Mouse (Mus musculus) spleen, adult 2 months (tissue): ENCODE data around the gene Hist1h2ah. TPM values are rescaled to one million over a fixed set of nuclear protein-coding genes. Genes with fewer than 3 reads are reported as not detected.

Experiments used
- DNase-seq, 2 experiments: peaks; one replicate each; pipeline versions ENCODE4 v3.0.0 to v3.0.0-alpha.2; 2012 to 2021; ENCODE audit warnings: low spot score in 2 of 2, low read depth in 1 of 2
- H3K27ac ChIP-seq: fragments of 200-500 bp; 2 replicates; pipeline ENCODE4 v1.5.1; 2012; ENCODE audit warnings: low read length, inconsistent platforms; ENCODE audit not compliant: insufficient read depth
- H3K27me3 ChIP-seq: fragments of 200-500 bp; 2 replicates; pipeline ENCODE4 v1.6.1; 2012; ENCODE audit warnings: mild to moderate bottlenecking, moderate library complexity, low read length, inconsistent platforms; ENCODE audit not compliant: control insufficient read depth, insufficient read depth
- H3K36me3 ChIP-seq: fragments of 200-500 bp; 2 replicates; pipeline ENCODE4 v1.6.1; 2012; ENCODE audit warnings: mild to moderate bottlenecking, low read length, inconsistent platforms; ENCODE audit not compliant: control insufficient read depth, insufficient read depth
- H3K4me1 ChIP-seq: fragments of 200-500 bp; 2 replicates; pipeline ENCODE4 v1.6.1; 2011; ENCODE audit warnings: inconsistent platforms; ENCODE audit not compliant: control insufficient read depth, insufficient read depth, insufficient read length
- H3K4me3 ChIP-seq: fragments of 200-500 bp; 2 replicates; pipeline ENCODE4 v1.5.1; 2011; ENCODE audit warnings: mild to moderate bottlenecking, inconsistent platforms; ENCODE audit not compliant: insufficient read depth, insufficient read length; ENCODE audit errors: extremely low read depth
- CTCF ChIP-seq: fragments of 200-500 bp; IDR thresholded peaks from 2 replicates; pipeline ENCODE4 v1.5.1; 2011; ENCODE audit warnings: mild to moderate bottlenecking, inconsistent platforms; ENCODE audit not compliant: insufficient read depth, insufficient read length, insufficient replicate concordance; ENCODE audit errors: extremely low read depth
- POLR2A ChIP-seq: fragments of 200-500 bp; IDR thresholded peaks from 2 replicates; pipeline ENCODE4 v1.6.1; 2011; ENCODE audit warnings: low read depth, low read length, inconsistent platforms
- WGBS: fragments of 180-500 bp; shearing (Covaris S2); methylation state at CpG from one replicate; pipeline ENCODE4 v1.1.7; 2018; 5-methylcytosine and 5-hydroxymethylcytosine counted together
- polyA plus RNA-seq: library from polyadenylated mRNA; depleted of rRNA; stranded (reverse); fragments of >200 nt; gene quantifications from 2 replicates; pipeline ENCODE4 v1.2.3, GENCODE M21; 2012

The Hist1h2ah gene
- polyA plus RNA-seq, 1 experiment: 51.3 TPM

DNA sequence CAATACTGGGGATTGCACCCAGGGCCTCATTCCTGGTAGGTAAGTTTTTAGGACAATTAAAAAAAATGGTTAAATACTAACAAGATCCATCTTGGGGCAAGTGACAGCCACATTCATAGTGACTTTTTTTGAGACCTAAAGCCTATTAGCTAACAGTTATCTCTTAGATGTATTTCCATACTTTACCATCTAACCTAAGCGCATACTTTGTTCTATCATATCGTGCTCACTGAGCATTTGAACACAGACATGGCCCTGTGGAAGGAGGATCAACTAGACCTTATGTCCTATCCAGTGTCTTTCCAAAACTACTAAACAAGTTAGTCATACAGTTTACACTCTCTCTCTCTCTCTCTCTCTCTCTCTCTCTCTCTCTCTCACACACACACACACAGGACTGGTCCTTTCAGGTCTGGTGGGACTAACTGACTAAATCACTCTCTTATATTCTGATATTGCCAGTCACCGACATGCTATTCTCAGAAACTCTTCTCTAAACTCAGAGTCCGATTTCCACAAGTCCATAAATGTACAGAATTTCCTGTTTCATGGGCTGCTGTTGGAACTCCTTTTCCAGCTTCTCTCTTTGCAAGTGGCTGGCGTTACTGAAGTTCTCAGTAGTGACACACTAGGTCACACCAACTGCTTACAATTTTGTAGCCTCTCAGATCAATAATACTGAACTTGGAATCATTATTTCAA lies 1.5 kb downstream of the Hist1h2ah start:
- H3K4me3 ChIP-seq: no peak overlapping the region
- no peaks in the 10 kb centered on the region for H3K36me3 ChIP-seq
- no peak for DNase-seq
- H3K27me3 ChIP-seq: no peaks in the 10 kb centered on the region
- 57% methylated on average over 5 of the region's 5 CpGs for WGBS
- H3K4me1 ChIP-seq: peaks cover 3% of the 10 kb centered on the region; the same call in 1 of the 2 replicates
- H3K27ac ChIP-seq: no peak overlapping the region
- TF ChIP-seq POLR2A (no peak), CTCF (no peak)

DNA sequence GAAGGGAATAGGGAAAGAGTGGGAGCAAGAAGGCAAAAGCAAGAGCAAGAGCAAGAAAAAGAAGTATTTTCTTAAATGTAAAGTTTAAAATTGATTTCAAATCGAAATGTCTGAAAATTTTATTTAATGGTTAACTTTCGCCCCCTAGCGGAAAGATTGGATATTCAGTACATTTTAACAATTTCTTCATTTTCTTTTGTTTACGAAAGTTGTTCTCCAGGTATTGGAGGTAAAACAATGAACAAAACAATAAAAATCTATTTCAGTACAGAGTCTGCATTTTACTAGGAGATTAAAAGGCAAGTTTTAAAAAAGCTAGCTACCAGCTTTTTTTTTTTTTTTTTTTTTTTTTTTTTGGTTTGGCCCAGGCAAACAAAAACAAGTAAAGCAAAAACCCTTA lies 4.9 kb downstream of the Hist1h2ah start:
- TF ChIP-seq POLR2A: no peak
- TF ChIP-seq CTCF: no peak
- DNase-seq: no peak
- peaks cover 6% of the 10 kb centered on the region for H3K4me1 ChIP-seq
- H3K4me3 ChIP-seq: no peak overlapping the region
- no peaks in the 10 kb centered on the region for H3K27me3 ChIP-seq
- 5% methylated on average over 4 of the region's 4 CpGs for WGBS
- no peaks in the 10 kb centered on the region for H3K36me3 ChIP-seq
- H3K27ac ChIP-seq: no peak overlapping the region

DNA sequence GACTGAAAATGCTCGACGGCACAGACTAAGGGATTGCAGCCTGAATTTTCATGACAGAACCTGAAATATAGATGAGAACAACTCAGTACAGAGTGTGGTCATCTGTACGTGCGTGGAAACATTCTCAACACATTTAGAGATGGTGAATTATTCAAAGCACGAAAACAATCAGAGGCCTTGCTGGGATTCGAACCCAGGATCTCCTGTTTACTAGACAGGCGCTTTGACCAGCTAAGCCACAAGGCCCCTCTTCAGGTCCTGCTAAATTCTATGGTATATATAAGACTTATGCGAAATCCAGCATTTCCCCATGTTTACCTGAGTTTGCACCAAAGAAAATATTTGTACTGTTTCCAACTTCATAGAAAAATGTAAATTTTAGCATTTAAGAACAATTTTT lies 5.4 kb downstream of the Hist1h2ah start:
- WGBS: 82% methylated on average over 8 of the region's 8 CpGs
- no peak overlapping the region for H3K4me3 ChIP-seq
- H3K27ac ChIP-seq: no peak overlapping the region
- no peaks in the 10 kb centered on the region for H3K36me3 ChIP-seq
- TF ChIP-seq CTCF (no peak), POLR2A (no peak)
- DNase-seq: no peak
- H3K4me1 ChIP-seq: peaks cover 4% of the 10 kb centered on the region
- H3K27me3 ChIP-seq: no peaks in the 10 kb centered on the region

DNA sequence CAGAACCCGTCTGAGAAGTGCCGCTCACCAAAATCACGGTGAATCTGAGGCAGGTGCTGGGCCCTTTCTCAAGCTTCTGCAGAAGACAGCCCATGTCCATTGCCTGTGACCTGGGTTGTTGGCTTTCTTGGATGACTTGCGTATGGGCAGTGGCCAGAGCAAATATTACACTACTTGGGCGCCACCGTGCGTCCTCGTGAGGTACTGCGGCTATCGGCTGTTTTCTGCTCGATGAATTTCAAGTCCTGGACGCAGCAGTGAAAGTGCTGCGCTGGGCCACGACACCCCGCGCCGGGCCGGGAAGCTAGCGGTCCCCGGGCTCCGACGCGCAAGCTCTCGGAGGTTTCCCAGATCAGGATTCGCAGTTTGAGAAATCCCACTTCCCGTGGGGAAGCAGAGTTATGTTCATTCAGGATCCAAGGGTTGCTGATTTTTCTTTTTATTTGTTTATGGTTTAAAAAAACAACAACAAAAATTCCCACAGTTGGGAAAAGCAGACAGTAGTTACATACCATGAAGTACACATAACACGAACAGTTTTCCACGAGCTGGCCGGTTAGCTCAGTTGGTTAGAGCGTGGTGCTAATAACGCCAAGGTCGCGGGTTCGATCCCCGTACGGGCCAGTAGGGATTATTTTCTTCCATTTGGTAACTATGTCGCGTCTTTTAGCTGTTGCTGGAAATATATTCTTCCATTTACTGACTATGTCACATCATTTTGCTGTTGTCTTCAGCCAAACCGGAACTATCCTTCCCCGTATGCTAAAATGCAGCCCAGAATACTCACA lies 6.5 kb downstream of the Hist1h2ah start:
- TF ChIP-seq CTCF: peak; percentile 89; the same call in 1 of the 2 replicates
- TF ChIP-seq POLR2A: no peak
- Histone ChIP-seq H3K4me1 (peaks cover 2% of the 10 kb centered on the region), H3K36me3 (no peaks in the 10 kb centered on the region), H3K27ac (peak overlapping the region; percentile 59; the same call in 1 of the 2 replicates), H3K4me3 (peak overlapping the region; percentile 63), H3K27me3 (no peaks in the 10 kb centered on the region)
- peak; percentile 81 to 88 for DNase-seq
- WGBS: 2% methylated on average over 40 of the region's 40 CpGs

DNA sequence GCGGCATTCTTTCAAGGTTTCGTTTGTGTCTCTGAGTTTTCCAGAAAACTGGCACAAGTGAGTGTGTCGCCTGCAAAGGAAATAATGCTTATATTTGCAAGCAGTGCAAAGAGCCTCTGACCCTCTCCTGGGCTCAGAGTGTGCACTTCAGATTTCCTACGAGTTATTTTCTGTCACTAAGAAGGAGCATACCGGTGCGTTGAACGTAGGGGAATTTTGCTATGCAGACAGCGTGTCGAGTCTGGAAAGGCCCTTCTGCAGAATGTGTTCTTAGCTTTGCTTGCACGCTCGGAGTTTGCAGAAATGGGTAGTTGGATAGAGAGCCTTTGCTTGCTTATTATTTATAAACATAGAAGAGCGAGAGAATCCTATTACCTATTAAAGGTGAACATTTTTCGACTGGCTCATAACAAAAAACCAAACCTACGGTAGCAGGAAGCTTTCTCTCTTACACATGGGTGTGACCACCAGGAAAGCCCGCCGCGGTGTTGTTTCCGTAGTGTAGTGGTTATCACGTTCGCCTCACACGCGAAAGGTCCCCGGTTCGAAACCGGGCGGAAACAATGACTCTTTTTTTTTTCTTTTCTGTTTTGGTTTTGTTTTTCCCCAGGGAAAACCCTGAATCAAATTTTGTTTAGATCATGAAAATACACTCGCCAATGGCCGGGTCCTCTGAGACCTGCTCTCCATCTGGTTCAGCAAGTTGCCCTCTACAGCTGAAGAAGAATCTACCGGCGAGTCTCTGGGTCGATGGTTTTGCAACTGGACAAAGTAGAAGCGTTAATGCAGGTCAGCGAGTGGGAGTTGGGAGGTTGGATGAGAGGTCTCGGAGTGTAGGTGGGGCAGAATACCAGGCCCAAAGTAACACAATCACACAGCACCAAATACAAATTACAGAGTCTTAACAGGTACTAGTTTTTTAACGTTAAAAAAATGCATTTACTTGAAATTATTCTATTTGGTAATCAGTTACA lies 9.0 kb downstream of the Hist1h2ah start:
- Histone ChIP-seq H3K27ac (0 out of 2 replicates have a peak overlapping the region, but pooled peaks have one; percentile 34), H3K4me3 (peak overlapping the region; percentile 57), H3K36me3 (no peaks in the 10 kb centered on the region), H3K27me3 (no peaks in the 10 kb centered on the region), H3K4me1 (peaks cover 2% of the 10 kb centered on the region)
- TF ChIP-seq CTCF (no peak), POLR2A (no peak)
- 5% methylated on average over 35 of the region's 35 CpGs for WGBS
- DNase-seq: peak; percentile 66 to 73

DNA sequence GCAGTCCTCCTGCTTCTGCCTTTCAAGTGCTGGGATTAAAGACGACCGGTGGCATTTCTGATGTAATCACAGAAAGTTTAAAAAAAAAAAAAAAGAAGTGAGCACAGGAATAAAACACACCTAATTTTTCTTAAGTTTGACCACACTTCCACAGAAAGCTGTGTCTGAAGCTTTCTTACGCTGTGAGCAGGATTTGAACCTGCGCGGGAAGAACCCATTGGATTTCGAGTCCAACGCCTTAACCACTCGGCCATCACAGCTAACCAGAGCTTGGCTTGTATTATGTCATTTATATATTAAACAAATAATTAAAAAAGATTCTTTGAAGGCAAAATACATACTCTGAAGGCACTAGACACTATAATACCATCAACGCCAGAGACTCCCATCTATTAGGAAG lies 13.1 kb downstream of the Hist1h2ah start:
- H3K4me1 ChIP-seq: peaks cover 2% of the 10 kb centered on the region
- H3K27ac ChIP-seq: no peak overlapping the region
- TF ChIP-seq POLR2A (no peak), CTCF (no peak)
- H3K4me3 ChIP-seq: peak overlapping the region; percentile 48; the same call in 1 of the 2 replicates
- DNase-seq: peak; percentile 57 to 73
- under 1% methylated on average over 9 of the region's 9 CpGs for WGBS
- no peaks in the 10 kb centered on the region for H3K36me3 ChIP-seq
- 0 out of 2 replicates have a peak, but pooled peaks cover 1% of the 10 kb centered on the region for H3K27me3 ChIP-seq

DNA sequence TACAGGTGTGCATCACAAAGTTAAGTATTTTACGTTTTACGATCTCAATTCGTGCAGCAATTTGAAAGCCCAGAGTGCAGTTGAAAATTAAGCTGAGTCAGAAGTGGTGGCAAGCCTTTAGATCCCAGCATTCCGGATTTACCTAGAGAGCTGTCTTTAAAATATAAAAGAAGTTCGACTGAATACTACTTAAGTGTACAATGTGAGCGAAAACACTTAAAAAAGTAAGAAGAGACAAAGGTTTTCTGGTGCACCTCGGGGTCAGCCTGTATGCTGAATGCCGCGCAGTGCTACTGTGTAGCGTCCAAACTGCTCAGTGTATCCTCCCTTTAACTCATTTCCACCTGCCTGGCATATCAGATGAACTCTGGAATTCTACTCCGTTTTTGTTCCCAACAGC lies 13.8 kb downstream of the Hist1h2ah start:
- under 1% methylated on average over 11 of the region's 11 CpGs for WGBS
- no peak for DNase-seq
- 0 out of 2 replicates have a peak, but pooled peaks cover 1% of the 10 kb centered on the region for H3K27me3 ChIP-seq
- peaks cover under 1% of the 10 kb centered on the region; the same call in 1 of the 2 replicates for H3K4me1 ChIP-seq
- no peak overlapping the region for H3K27ac ChIP-seq
- TF ChIP-seq POLR2A: no peak
- no peak for TF ChIP-seq CTCF
- H3K36me3 ChIP-seq: no peaks in the 10 kb centered on the region
- peak overlapping the region; percentile 48 for H3K4me3 ChIP-seq
